Mouse (Mus musculus) midbrain, embryonic 10.5 days (tissue): ENCODE measurements around the gene Ccnq. TPM values are rescaled to one million over a fixed set of nuclear protein-coding genes. Genes with fewer than 3 reads are reported as not detected.

ENCODE experiments used
- DNase-seq: peaks from one replicate; pipeline ENCODE4 v3.0.0-alpha.2; 2017; ENCODE audit warnings: low spot score
- H3K27ac ChIP-seq: fragments of 300-500 bp; sonication (generic); replicated peaks from 2 replicates; pipeline ENCODE4 v1.5.1; 2016; ENCODE audit warnings: mild to moderate bottlenecking
- H3K27me3 ChIP-seq: fragments of 300-500 bp; sonication (generic); 2 replicates; pipeline ENCODE4 v1.6.1; 2016; ENCODE audit warnings: low read depth, mild to moderate bottlenecking; ENCODE audit not compliant: poor library complexity, severe bottlenecking
- H3K36me3 ChIP-seq: fragments of 300-500 bp; sonication (generic); 2 replicates; pipeline ENCODE4 v1.6.1; 2016; ENCODE audit warnings: mild to moderate bottlenecking, moderate library complexity
- H3K4me1 ChIP-seq: fragments of 300-500 bp; sonication (generic); 2 replicates; pipeline ENCODE4 v1.6.1; 2016
- H3K4me3 ChIP-seq: fragments of 300-500 bp; sonication (generic); 2 replicates; pipeline ENCODE4 v1.5.1; 2016; ENCODE audit warnings: mild to moderate bottlenecking, moderate library complexity
- H3K9me3 ChIP-seq: fragments of 300-500 bp; sonication (generic); replicated peaks from 2 replicates; pipeline ENCODE4 v1.6.1; 2016; ENCODE audit warnings: mild to moderate bottlenecking
- WGBS: fragments of 180-500 bp; shearing (Covaris S2); methylation state at CpG from one replicate; pipeline ENCODE4 v1.1.7; 2016; 5-methylcytosine and 5-hydroxymethylcytosine counted together
- polyA plus RNA-seq: library from polyadenylated mRNA; unstranded; fragments of >200 nt; fragmentation: Nextera tagmentation; extraction: Ambion mirVana; gene quantifications from 2 replicates; pipeline ENCODE4 v1.2.1, GENCODE M21; 2016

Ccnq gene
- polyA plus RNA-seq, 1 experiment from 2014 or later: 39.5 TPM

DNA sequence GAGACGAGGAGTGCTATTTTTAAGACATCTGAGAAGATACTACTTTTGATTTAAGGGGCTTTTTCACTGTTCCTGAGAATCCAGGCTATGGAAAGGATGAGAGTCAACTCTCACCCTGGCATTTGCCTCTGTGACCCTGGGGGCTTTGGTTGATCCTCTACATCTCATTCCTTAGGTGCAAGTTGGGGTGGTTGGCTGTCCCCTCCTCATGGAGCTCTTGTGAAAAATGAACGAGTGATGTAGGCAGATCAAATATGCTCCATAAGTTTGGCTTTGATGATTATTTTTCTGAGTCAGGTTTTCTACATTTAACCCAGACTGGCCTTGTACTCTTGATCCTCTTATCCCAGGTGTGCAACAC lies 294 bp upstream of the Ccnq start:
- H3K27ac ChIP-seq: peak overlapping the region; percentile 88
- WGBS: 12% methylated on average over 2 of the region's 2 CpGs
- peaks cover 19% of the 10 kb centered on the region for H3K4me1 ChIP-seq
- peak overlapping the region; percentile 77 for H3K4me3 ChIP-seq
- peaks cover 23% of the 10 kb centered on the region for H3K36me3 ChIP-seq
- DNase-seq: no peak
- H3K9me3 ChIP-seq: no peaks in the 10 kb centered on the region
- H3K27me3 ChIP-seq: no peaks in the 10 kb centered on the region

DNA sequence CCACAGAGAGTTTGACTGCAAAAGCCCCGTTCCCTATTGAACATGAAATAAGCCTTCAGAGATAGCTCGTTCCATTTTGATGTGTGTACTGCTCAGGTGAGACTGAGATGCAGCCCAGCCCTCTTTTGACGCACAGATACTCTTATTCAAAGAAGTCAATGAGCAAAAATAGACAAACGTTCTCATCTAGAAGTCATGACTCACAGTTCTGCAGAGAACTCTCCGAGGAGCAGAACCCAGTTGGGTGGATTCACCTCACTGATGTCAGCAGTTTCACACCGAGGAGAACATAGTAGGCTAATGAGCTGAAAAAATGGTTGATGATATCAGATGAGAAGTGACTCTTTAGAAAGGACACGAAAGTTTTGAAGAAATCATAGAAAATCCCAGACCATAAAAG lies 5.3 kb downstream of the Ccnq start:
- Histone ChIP-seq H3K4me1 (peaks cover 11% of the 10 kb centered on the region), H3K9me3 (no peaks in the 10 kb centered on the region), H3K27ac (no peak overlapping the region), H3K36me3 (peaks cover 23% of the 10 kb centered on the region), H3K27me3 (no peaks in the 10 kb centered on the region), H3K4me3 (no peak overlapping the region)
- no peak for DNase-seq
- 92% methylated on average over 7 of the region's 7 CpGs for WGBS

DNA sequence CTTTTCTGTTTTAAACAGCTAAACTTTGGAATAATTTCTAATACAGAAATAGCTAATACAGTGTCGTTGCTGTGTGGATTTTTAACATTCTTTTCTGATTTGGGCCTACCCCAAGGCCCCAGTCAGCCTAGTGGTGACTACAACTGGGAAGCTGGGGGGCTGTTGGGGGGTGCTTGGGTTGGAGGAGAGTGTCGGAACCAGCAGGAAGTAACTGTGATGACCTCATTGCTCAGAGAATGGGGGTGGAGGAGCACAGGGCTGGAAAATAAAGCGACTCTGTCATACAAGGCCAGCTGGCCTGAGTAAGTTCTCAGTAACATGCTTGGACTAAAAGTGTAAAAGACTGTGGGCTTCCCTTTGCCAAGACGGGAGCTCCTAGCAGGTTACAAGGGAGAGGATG lies 6.1 kb downstream of the Ccnq start:
- Histone ChIP-seq H3K27me3 (no peaks in the 10 kb centered on the region), H3K27ac (no peak overlapping the region), H3K36me3 (peaks cover 23% of the 10 kb centered on the region), H3K4me1 (peaks cover 3% of the 10 kb centered on the region), H3K4me3 (no peak overlapping the region), H3K9me3 (no peaks in the 10 kb centered on the region)
- no peak for DNase-seq
- WGBS: 74% methylated on average over 4 of the region's 4 CpGs

DNA sequence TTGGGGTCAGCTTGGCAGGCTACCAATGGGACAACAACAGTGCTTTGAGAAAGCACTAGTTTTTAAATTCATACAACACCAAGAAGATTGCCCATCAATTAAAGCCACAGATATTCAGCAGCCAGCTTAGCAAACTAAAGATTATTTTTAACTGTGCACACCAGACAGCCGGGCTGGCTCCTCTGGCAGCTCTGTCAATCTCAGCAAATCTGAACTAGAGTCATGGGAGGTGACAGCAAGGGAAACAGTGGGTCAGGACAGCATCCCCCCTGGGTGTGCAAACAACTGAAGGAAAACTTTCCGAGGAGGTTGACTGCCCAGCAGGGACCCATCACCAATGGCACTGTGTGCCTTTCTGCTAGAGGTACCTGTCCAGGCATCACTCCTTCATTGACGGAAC lies 9.1 kb downstream of the Ccnq start:
- WGBS: 82% methylated on average over 3 of the region's 3 CpGs
- no peak overlapping the region for H3K27ac ChIP-seq
- no peaks in the 10 kb centered on the region for H3K27me3 ChIP-seq
- H3K9me3 ChIP-seq: no peaks in the 10 kb centered on the region
- peaks cover 6% of the 10 kb centered on the region for H3K4me1 ChIP-seq
- H3K36me3 ChIP-seq: no peaks in the 10 kb centered on the region
- DNase-seq: no peak
- no peak overlapping the region for H3K4me3 ChIP-seq

DNA sequence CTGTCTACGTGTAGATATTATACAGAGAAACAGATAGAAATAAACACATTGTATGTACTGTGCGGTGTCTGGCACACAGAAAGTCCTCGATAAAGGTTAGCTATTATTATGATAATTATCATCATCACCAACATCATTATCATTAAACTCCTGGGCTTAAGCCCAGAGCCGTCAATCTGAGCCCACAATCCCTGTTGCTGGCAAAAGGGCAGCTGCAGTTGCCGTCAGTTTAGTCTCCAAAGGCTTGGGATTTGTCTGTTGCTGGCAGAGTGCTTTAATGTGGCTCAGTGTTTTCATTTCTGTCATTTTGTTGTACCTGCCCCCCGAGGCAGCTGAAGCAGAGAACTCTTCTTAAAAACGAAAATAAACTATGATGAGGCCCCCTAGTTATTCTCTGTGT lies 9.6 kb downstream of the Ccnq start:
- no peaks in the 10 kb centered on the region for H3K27me3 ChIP-seq
- 63% methylated on average over 7 of the region's 7 CpGs for WGBS
- H3K4me1 ChIP-seq: peaks cover 11% of the 10 kb centered on the region
- H3K9me3 ChIP-seq: no peaks in the 10 kb centered on the region
- DNase-seq: no peak
- no peaks in the 10 kb centered on the region for H3K36me3 ChIP-seq
- H3K27ac ChIP-seq: no peak overlapping the region
- H3K4me3 ChIP-seq: no peak overlapping the region

DNA sequence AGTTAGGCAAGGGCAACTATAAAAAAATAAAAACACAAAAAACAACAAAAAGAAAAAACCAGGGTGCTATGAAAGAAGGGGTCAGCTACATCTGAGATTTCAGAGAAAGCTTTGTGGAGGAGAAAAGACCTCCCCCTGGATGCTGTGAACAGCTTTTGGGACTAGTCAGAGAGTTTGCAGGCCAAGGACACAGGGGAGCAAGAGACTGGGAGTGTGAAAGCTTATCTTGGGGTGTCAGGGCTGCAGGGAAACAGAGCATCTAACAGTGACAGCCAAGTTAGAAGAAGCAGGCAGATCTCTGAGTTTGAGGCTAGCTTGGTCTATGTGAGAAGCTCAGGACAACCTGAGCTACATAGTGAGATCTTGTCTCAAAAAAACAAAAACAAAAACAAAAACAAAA lies 12.2 kb downstream of the Ccnq start:
- Histone ChIP-seq H3K36me3 (no peaks in the 10 kb centered on the region), H3K9me3 (no peaks in the 10 kb centered on the region), H3K27me3 (peaks cover 19% of the 10 kb centered on the region; the same call in 1 of the 2 replicates), H3K4me1 (peaks cover 18% of the 10 kb centered on the region), H3K4me3 (no peak overlapping the region), H3K27ac (no peak overlapping the region)
- no peak for DNase-seq

DNA sequence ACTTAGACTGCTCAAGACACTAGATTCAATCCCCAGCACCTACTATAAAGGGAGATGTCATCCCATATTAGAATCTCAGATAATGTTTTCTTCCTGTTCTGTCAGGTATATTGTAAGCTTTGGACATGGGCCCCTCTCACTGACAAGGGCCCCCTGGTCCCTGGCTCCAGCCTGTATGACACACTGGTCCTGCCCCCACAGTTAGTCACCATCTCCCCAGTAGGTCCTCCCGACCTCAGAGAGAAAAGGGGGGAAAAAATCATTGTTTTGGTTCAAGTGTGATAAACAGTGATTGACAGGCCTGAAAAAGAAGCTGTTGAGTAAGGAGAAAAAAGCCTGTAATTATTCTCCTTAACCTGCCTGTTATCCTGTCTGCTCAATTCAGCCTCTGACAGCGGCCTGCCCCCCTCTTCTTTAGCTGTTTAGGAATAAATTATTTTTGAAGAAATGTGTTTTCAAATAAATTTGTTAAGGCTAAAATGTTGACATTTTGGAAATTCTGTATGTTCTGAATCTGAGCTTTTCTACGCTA lies 14.6 kb downstream of the Ccnq start:
- no peaks in the 10 kb centered on the region for H3K9me3 ChIP-seq
- no peaks in the 10 kb centered on the region for H3K36me3 ChIP-seq
- WGBS: 50% methylated on average over 3 of the region's 3 CpGs
- H3K27me3 ChIP-seq: peaks cover 24% of the 10 kb centered on the region; the same call in 1 of the 2 replicates
- H3K27ac ChIP-seq: no peak overlapping the region
- H3K4me3 ChIP-seq: no peak overlapping the region
- peak; percentile 27 for DNase-seq
- peaks cover 15% of the 10 kb centered on the region for H3K4me1 ChIP-seq

DNA sequence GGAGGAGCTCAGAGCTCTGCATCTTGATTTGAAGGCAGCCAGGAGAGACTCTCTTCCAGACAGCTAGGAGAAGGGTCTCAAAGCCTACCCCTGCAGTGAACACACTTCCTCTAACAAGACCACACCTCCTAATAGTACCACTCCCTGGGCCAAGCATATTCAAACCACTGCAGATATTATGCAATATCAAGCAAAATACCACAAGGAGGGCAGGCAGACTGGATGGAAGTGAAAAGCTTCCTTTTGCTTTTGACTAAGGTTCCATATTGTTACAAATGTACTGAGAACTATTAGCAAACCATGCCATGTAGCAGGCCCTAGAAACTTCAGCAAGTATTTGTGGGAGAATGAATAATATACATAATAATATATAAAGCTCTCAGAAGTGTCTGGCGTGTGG lies 16.4 kb downstream of the Ccnq start:
- Histone ChIP-seq H3K27me3 (peaks cover 24% of the 10 kb centered on the region; the same call in 1 of the 2 replicates), H3K27ac (no peak overlapping the region), H3K36me3 (no peaks in the 10 kb centered on the region), H3K4me1 (peaks cover 15% of the 10 kb centered on the region), H3K9me3 (no peaks in the 10 kb centered on the region), H3K4me3 (no peak overlapping the region)
- WGBS: 82% methylated on average over 1 of the region's 1 CpGs
- DNase-seq: no peak

DNA sequence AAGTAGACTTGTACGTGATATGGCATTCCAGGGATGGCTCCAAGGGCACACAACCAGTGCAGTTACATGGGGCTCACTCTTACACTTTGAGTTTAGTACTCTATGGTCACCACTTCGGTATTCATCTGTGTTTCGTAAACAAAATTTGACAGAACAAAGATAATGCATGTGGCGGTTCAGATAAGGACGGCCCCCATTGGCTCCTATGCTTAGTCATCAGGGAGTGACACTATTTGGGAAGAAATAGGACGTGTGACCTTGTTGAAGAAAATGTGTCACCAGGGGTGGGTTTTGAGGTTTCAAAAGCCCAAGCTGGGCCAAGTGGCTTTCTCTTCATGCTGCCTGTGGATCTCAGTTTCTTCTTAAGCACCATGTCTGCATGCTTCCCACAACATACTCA lies 18.9 kb downstream of the Ccnq start:
- H3K27ac ChIP-seq: no peak overlapping the region
- peaks cover 13% of the 10 kb centered on the region for H3K4me1 ChIP-seq
- no peak overlapping the region for H3K4me3 ChIP-seq
- DNase-seq: no peak
- H3K9me3 ChIP-seq: no peaks in the 10 kb centered on the region
- no peaks in the 10 kb centered on the region for H3K36me3 ChIP-seq
- 88% methylated on average over 6 of the region's 6 CpGs for WGBS
- peaks cover 24% of the 10 kb centered on the region; the same call in 1 of the 2 replicates for H3K27me3 ChIP-seq

DNA sequence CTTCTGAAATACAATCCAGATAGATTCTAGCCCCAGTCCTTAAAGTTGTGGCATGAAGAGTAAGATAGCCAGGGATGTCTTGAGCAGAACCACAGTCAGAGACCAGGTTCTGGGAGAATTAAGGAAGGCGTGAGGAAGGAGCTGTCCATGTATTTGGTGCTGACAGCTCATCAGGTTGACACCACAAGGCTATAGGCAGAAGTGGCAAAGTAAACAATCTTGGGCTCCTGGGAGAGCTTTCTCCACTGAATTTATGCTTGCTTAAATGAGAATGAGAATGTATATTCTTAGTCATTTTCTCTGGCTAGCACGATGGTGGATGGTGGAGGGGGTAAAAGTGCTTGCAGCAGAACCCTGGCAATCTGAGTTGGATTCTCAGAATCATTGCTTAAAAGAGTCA lies 20.6 kb downstream of the Ccnq start:
- Histone ChIP-seq H3K9me3 (no peaks in the 10 kb centered on the region), H3K27ac (no peak overlapping the region), H3K36me3 (no peaks in the 10 kb centered on the region), H3K4me1 (no peaks in the 10 kb centered on the region), H3K4me3 (no peak overlapping the region), H3K27me3 (peaks cover 21% of the 10 kb centered on the region; the same call in 1 of the 2 replicates)
- WGBS: 42% methylated on average over 2 of the region's 2 CpGs
- no peak for DNase-seq

DNA sequence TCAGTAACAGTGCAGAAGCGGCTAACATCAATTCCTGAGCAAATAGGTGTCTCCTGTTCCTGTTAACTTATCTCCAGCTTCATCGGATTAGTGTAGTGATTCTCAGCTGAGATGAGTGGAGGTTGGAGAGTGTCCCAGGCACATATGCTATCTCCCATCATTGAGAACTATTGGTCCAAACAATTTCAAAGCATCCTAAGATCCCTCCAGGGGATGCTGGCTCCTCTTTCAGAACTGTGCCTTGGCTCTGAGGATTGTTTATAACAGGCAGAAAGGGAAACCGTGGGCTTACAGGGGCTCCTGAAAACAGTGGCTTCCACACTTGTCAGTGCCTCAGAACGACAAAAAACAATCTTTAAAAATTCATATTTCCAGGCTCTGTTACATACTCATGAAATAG lies 23.5 kb downstream of the Ccnq start:
- Histone ChIP-seq H3K27me3 (no peaks in the 10 kb centered on the region), H3K36me3 (no peaks in the 10 kb centered on the region), H3K27ac (no peak overlapping the region), H3K4me1 (no peaks in the 10 kb centered on the region), H3K9me3 (no peaks in the 10 kb centered on the region), H3K4me3 (no peak overlapping the region)
- 82% methylated on average over 4 of the region's 4 CpGs for WGBS
- no peak for DNase-seq

DNA sequence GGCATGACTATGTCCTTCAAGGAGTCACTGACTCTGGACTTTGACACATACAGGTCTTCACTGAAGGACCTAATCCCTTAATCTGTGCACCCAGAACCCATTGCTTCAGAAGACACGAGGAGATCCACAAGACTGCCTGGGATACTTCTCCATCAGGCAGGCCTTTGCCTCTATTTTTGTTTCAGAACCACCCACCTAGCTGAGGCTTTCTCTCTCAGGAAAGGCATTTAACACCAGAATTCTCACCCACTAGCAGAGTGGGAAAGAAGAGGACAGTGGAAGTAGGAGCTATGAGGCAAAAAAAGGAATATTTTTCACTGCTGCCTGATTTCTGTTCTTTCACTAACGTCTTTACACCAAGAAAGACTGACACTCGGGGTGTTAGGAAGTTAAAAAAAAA lies 25.2 kb downstream of the Ccnq start:
- no peak for DNase-seq
- H3K4me1 ChIP-seq: no peaks in the 10 kb centered on the region
- 81% methylated on average over 3 of the region's 3 CpGs for WGBS

DNA sequence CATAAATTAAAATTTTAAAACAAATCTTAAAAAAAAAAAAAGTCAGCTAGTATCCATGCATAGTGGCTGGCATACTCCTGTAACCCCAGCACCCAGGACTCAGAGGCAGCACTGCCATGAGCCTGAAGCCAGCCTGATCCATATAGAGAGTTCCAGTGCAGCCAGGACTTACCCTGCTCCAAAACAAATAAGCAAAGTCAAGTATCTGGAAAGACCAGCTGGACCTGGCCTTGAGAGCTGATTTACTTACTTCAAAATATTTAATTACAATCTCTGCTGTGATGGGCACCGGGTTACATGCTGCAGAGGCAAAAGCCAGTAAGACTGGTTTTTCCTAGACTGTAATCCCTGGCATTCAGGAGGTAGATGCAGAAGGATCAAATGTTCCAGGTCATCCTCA lies 26.7 kb downstream of the Ccnq start:
- H3K9me3 ChIP-seq: no peaks in the 10 kb centered on the region
- no peaks in the 10 kb centered on the region for H3K27me3 ChIP-seq
- DNase-seq: no peak
- no peaks in the 10 kb centered on the region for H3K4me1 ChIP-seq
- no peak overlapping the region for H3K4me3 ChIP-seq
- H3K27ac ChIP-seq: no peak overlapping the region
- H3K36me3 ChIP-seq: no peaks in the 10 kb centered on the region
- WGBS: 83% methylated on average over 1 of the region's 1 CpGs

More for the DNA sequence above, 25.2 kb downstream of the Ccnq start:
- Histone ChIP-seq H3K27ac (no peak overlapping the region), H3K27me3 (no peaks in the 10 kb centered on the region), H3K4me3 (no peak overlapping the region), H3K9me3 (no peaks in the 10 kb centered on the region), H3K36me3 (no peaks in the 10 kb centered on the region)

DNA sequence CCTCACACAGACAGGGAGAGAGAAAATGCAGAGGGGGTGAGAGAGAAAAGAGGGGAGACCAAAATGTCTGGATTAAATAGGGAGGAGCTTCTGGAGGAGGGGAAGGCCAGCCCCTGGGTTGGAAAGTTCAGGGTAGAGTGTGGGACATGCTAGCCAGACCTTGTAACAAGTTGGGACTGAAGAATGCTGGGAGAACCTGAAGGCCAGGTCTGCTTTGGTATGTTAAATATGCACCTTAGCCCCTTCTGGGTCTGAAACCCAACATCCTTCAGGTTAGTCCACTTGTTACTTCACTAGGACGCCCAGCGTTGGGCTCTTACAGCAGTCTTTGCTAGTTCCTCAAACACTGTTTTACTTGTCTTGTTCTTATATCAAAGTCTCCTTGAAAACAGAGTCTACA lies 30.1 kb downstream of the Ccnq start:
- no peak for DNase-seq
- Histone ChIP-seq H3K9me3 (no peaks in the 10 kb centered on the region), H3K4me1 (0 out of 2 replicates have a peak, but pooled peaks cover 2% of the 10 kb centered on the region), H3K36me3 (no peaks in the 10 kb centered on the region), H3K27ac (no peak overlapping the region), H3K4me3 (no peak overlapping the region), H3K27me3 (no peaks in the 10 kb centered on the region)
- WGBS: 83% methylated on average over 2 of the region's 2 CpGs
